In genomic region chr1:91533483-91533882, GRCm38 (mm10) we compare ENCODE assay signal across 14 mouse cellular contexts. TPM values are rescaled to one million over a fixed set of nuclear protein-coding genes. Genes with fewer than 3 reads are reported as not detected.
A peak's percentile ranks its signal among the peaks of the same experiment; 100 is the strongest.
DNase-seq lines count a peak whose midpoint lies in the region; ATAC-seq and TF ChIP-seq lines count a peak whose summit lies in the region.
"Had no signal": no experiment of that assay in that cellular context is flagged by ENCODE, and none has a peak within 500 bp of the region (broad histone marks: within the 10 kb centered on the region; RNA-seq: fewer than 3 reads in every experiment).

No protein-coding gene starts in this region.

- peaks cover 25% of the 10 kb centered on the region for H3K27me3 ChIP-seq in heart, embryonic 10.5 days (ENCODE audit: insufficient read depth, poor library complexity, severe bottlenecking)
- H3K27me3 ChIP-seq in intestine, embryonic 16.5 days (replicated peaks; ENCODE audit: control insufficient read depth, insufficient read depth, low read length): no peaks in the 10 kb centered on the region
- H3K27me3 ChIP-seq in spleen, adult 2 months (ENCODE audit: control insufficient read depth, insufficient read depth, low read length): no peaks in the 10 kb centered on the region
- peaks cover 4% of the 10 kb centered on the region; the same call in 1 of the 2 replicates for H3K27me3 ChIP-seq in midbrain, postnatal 0 days (ENCODE audit: insufficient read depth, low read length)

- intact Hi-C loops in heart, postnatal 36 days (cut with DNase I): loop anchor here (10.0 kb wide), 1 partner anchor 941 kb away; the partner anchor contains the start of gene Ndufa10

- TF ChIP-seq CTCF in bone marrow, adult 2 months (IDR thresholded peaks at IDR 0.05; ENCODE audit: control insufficient read depth, insufficient read depth, low read length): no peak; the same call in 1 of the 2 replicates
- TF ChIP-seq CTCF in spleen, adult 2 months (IDR thresholded peaks at IDR 0.05; ENCODE audit: extremely low read depth, insufficient read depth, insufficient read length, insufficient replicate concordance): no peak
- no peak for TF ChIP-seq CTCF in midbrain, postnatal 0 days (IDR thresholded peaks at IDR 0.05)

- H3K4me1 ChIP-seq in heart, embryonic 10.5 days: peaks cover 13% of the 10 kb centered on the region
- H3K4me1 ChIP-seq in bone marrow, adult 2 months (ENCODE audit: control insufficient read depth, insufficient read depth, low read length): no peaks in the 10 kb centered on the region
- H3K4me1 ChIP-seq in intestine, embryonic 16.5 days (ENCODE audit: control insufficient read depth, insufficient read depth, low read length): no peaks in the 10 kb centered on the region
- no peaks in the 10 kb centered on the region for H3K4me1 ChIP-seq in spleen, adult 2 months (ENCODE audit: control insufficient read depth, insufficient read depth, insufficient read length)
- no peaks in the 10 kb centered on the region for H3K4me1 ChIP-seq in midbrain, postnatal 0 days (ENCODE audit: insufficient read depth, low read length)
- H3K4me1 ChIP-seq: forebrain, embryonic 15.5 days had no signal

- TF ChIP-seq POLR2A in bone marrow, adult 2 months (IDR thresholded peaks at IDR 0.05; ENCODE audit: borderline replicate concordance, control insufficient read depth, low read depth, low read length): 0 out of 2 replicates have a peak, but pooled peaks have one; percentile 47
- TF ChIP-seq POLR2A in spleen, adult 2 months (IDR thresholded peaks at IDR 0.05; ENCODE audit: low read depth, low read length): no peak

- no peak overlapping the region for H3K4me3 ChIP-seq in heart, embryonic 10.5 days
- H3K4me3 ChIP-seq in bone marrow, adult 2 months (replicated peaks; ENCODE audit: control insufficient read depth, low read depth, low read length): peak overlapping the region; percentile 37
- H3K4me3 ChIP-seq in intestine, embryonic 16.5 days (ENCODE audit: low read length): no peak overlapping the region
- no peak overlapping the region for H3K4me3 ChIP-seq in spleen, adult 2 months (ENCODE audit: extremely low read depth, insufficient read depth, insufficient read length)
- no peak overlapping the region for H3K4me3 ChIP-seq in midbrain, postnatal 0 days (ENCODE audit: low read depth, low read length)
- H3K4me3 ChIP-seq: forebrain, embryonic 15.5 days; midbrain, embryonic 10.5 days had no signal

- H3K36me3 ChIP-seq in heart, embryonic 10.5 days: 0 out of 2 replicates have a peak, but pooled peaks cover 7% of the 10 kb centered on the region
- H3K36me3 ChIP-seq in intestine, embryonic 16.5 days (ENCODE audit: control insufficient read depth, insufficient read depth, low read length): no peaks in the 10 kb centered on the region
- no peaks in the 10 kb centered on the region for H3K36me3 ChIP-seq in spleen, adult 2 months (ENCODE audit: control insufficient read depth, insufficient read depth, low read length)
- peaks cover 3% of the 10 kb centered on the region; the same call in 1 of the 2 replicates for H3K36me3 ChIP-seq in midbrain, postnatal 0 days (ENCODE audit: insufficient read depth, low read length)

- H3K9me3 ChIP-seq in heart, embryonic 10.5 days: no peaks in the 10 kb centered on the region
- H3K9me3 ChIP-seq in intestine, embryonic 16.5 days (ENCODE audit: control insufficient read depth, low read length): no peaks in the 10 kb centered on the region
- no peaks in the 10 kb centered on the region for H3K9me3 ChIP-seq in midbrain, postnatal 0 days (ENCODE audit: low read length)
- H3K9me3 ChIP-seq: forebrain, embryonic 15.5 days; midbrain, embryonic 10.5 days had no signal

- ATAC-seq in intestine, embryonic 16.5 days: peak; percentile 67
- ATAC-seq in midbrain, postnatal 0 days (ENCODE audit: low FRiP score): no peak
- ATAC-seq: forebrain, embryonic 15.5 days; hindbrain, embryonic 16.5 days had no signal

- H3K4me2 ChIP-seq in intestine, embryonic 16.5 days (ENCODE audit: low read depth, low read length): no peak overlapping the region
- no peak overlapping the region for H3K4me2 ChIP-seq in midbrain, postnatal 0 days (ENCODE audit: low read depth, low read length, poor library complexity, severe bottlenecking)
- H3K4me2 ChIP-seq: forebrain, embryonic 15.5 days had no signal

- peak overlapping the region; percentile 75 for H3K27ac ChIP-seq in heart, embryonic 10.5 days
- peak overlapping the region; percentile 86 for H3K27ac ChIP-seq in bone marrow, adult 2 months (ENCODE audit: control insufficient read depth, insufficient read depth, low read depth, low read length, poor library complexity)
- H3K27ac ChIP-seq in intestine, embryonic 16.5 days (ENCODE audit: low read length): no peak overlapping the region
- H3K27ac ChIP-seq in spleen, adult 2 months (ENCODE audit: insufficient read depth, low read length): peak overlapping the region; percentile 41; the same call in 1 of the 2 replicates
- no peak overlapping the region for H3K27ac ChIP-seq in midbrain, postnatal 0 days (ENCODE audit: low read depth, low read length)
- H3K27ac ChIP-seq: forebrain, embryonic 15.5 days; midbrain, embryonic 10.5 days had no signal

- 51% methylated on average over 2 of the region's 2 CpGs for WGBS in heart, embryonic 10.5 days
- WGBS in bone marrow, adult 2 months: 45% methylated on average over 2 of the region's 2 CpGs
- 50% methylated on average over 2 of the region's 2 CpGs for WGBS in intestine, embryonic 16.5 days
- WGBS in spleen, adult 2 months: 59% methylated on average over 2 of the region's 2 CpGs
- whole genome bisulfite sequencing in midbrain, postnatal 0 days: 67% methylated on average over 2 of the region's 2 CpGs

- peak; percentile 92 for DNase-seq in heart, embryonic 10.5 days (ENCODE audit: low spot score)
- DNase-seq in heart, postnatal 36 days: no peak
- no peak for DNase-seq in spleen, adult 2 months (ENCODE audit: low read depth in 1 of 2, low spot score in 2 of 2)
- no peak for DNase-seq in midbrain, postnatal 0 days (ENCODE audit: low spot score)
- DNase-seq in kidney, adult 9 months: no peak
- DNase-seq in natural killer cell, adult 2 months (ENCODE audit: low spot score in 2 of 2): no peak
- DNase-seq: cerebellum, adult 2 months; layer of hippocampus, postnatal 36 days; thymus, adult 18-20 months had no signal

- no peak overlapping the region for H3K9ac ChIP-seq in intestine, embryonic 16.5 days (ENCODE audit: low read depth, low read length)
- no peak overlapping the region for H3K9ac ChIP-seq in midbrain, postnatal 0 days (replicated peaks; ENCODE audit: low read length, poor library complexity, severe bottlenecking)
- H3K9ac ChIP-seq: forebrain, embryonic 15.5 days had no signal

RNA-seq across cellular contexts. Expression of gene Asb1, which starts 6.9 kb away (rescaled TPM):
- polyA plus RNA-seq in heart, embryonic 10.5 days (2016; fragmentation: Nextera tagmentation; extraction: Ambion mirVana): 9.0 and 11.1 TPM in 2 replicates
- total RNA-seq in heart, postnatal 36 days (2021): 10 to 100 TPM; 17.0 to 21.0 TPM
- polyA plus RNA-seq in bone marrow, adult 2 months (2011; ENCODE audit: insufficient read depth, insufficient read length, low replicate concordance, missing spikeins): 25.8 and 40.9 TPM in 2 replicates
- polyA plus RNA-seq in intestine, embryonic 16.5 days (2015; fragmentation: Nextera tagmentation; extraction: Ambion mirVana): 3.1 and 3.4 TPM in 2 replicates
- polyA plus RNA-seq in spleen, adult 2 months (2012; rRNA removed): 9.8 and 15.9 TPM in 2 replicates
- total RNA-seq in midbrain, postnatal 0 days (2014; rRNA removed): 29.3 and 32.1 TPM in 2 replicates
- polyA plus RNA-seq in midbrain, postnatal 0 days (2015; fragmentation: Nextera tagmentation; extraction: Ambion mirVana): 8.6 and 8.8 TPM in 2 replicates

RNA-seq across cellular contexts. Expression of gene Traf3ip1, which starts 39.0 kb away (rescaled TPM):
- 6.1 and 7.3 TPM in 2 replicates for polyA plus RNA-seq in heart, embryonic 10.5 days (2016; fragmentation: Nextera tagmentation; extraction: Ambion mirVana)
- 1 to 10 TPM; 4.6 to 5.4 TPM for total RNA-seq in heart, postnatal 36 days (2021)
- 2.7 and 6.8 TPM in 2 replicates for polyA plus RNA-seq in bone marrow, adult 2 months (2011; ENCODE audit: insufficient read depth, insufficient read length, low replicate concordance, missing spikeins)
- 6.2 and 6.7 TPM in 2 replicates for polyA plus RNA-seq in intestine, embryonic 16.5 days (2015; fragmentation: Nextera tagmentation; extraction: Ambion mirVana)
- polyA plus RNA-seq in spleen, adult 2 months (2012; rRNA removed): 3.7 and 3.9 TPM in 2 replicates
- 17.3 and 18.4 TPM in 2 replicates for total RNA-seq in midbrain, postnatal 0 days (2014; rRNA removed)
- polyA plus RNA-seq in midbrain, postnatal 0 days (2015; fragmentation: Nextera tagmentation; extraction: Ambion mirVana): 6.1 and 7.0 TPM in 2 replicates

Comparison
In these comparisons a context has a peak if more than half of its experiments do, and no peak if none do; other contexts are left out.
1. H3K27ac ChIP-seq: peak in heart, embryonic 10.5 days (single experiment), bone marrow, adult 2 months (single experiment) and spleen, adult 2 months (single experiment); none in intestine, embryonic 16.5 days (single experiment) and midbrain, postnatal 0 days (single experiment).